Mouse (Mus musculus) T-cell, adult 2 months (primary cell): ENCODE results near the gene Pou4f1.

Source experiments
- DNase-seq: peaks from one replicate; pipeline ENCODE4 v3.0.0; 2022; ENCODE audit warnings: low spot score

The Pou4f1 gene

GRCm38 (mm10) chr14:104456976-104457375 lies 10.8 kb downstream of the Pou4f1 start:
- no peak for DNase-seq

- DNase-seq: no peak
Observed at GRCm38 (mm10) chr14:104453824-104454223, 14.0 kb downstream of the Pou4f1 start.

DNA sequence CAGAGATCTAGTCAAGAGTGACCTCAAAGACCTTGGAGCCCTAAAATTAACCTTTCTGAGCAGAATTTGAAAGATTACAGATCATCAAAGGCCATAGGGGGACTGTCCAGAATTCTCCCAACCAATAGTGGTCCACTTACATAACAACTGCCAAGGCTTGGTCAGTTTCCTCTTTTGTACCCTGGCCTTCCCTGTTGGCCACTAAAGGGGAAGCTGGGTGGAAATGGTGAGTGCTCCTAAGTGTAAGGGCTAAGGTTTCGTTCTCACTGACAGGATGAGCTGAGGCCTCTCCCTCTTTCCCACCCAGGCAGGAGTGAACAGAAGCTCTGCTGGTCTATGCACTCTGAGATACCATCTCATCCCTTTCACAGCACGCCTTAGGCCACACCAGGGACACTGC lies 33.5 kb downstream of the Pou4f1 start:
- no peak for DNase-seq

DNA sequence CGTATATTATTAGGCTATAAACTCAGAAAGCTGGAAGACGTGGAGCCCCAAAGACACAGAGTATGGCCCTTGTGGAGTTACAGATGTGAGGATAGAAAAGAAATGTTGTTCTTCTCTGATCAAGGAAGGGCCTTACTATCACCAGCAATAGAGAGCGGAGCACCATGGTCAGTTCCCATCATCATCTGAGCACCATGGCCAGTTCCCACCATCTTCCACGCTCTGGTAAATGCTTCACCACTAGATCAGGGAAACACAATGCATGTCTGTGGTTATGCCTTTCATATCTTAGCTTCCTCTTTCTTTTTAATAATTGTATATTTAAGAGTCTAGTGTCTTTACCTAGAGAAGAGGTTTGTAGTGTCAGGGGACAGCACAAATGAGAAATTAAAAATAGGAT lies 37.0 kb downstream of the Pou4f1 start:
- no peak for DNase-seq

- DNase-seq: no peak
Observed at GRCm38 (mm10) chr14:104423688-104424470, 43.9 kb downstream of the Pou4f1 start.
